Mouse (Mus musculus) stomach, embryonic 15.5 days (tissue): ENCODE measurements at regions not wholly inside any gene's neighbourhood (a gene's known extent, or its start where the extent isn't known, plus 50 kb on each side); places are given as distances from the start of the nearest gene placed in this dataset.

Experiments used
- ATAC-seq: fragments of 200-750 bp; cut with Nextera tagmentation; 2 replicates; pipeline ENCODE4 v1.8.0; 2017; ENCODE audit warnings: low read depth, moderate number of reproducible peaks, moderate TSS enrichment; ENCODE audit not compliant: insufficient read depth, low FRiP score
- H3K27ac ChIP-seq: fragments of 300-500 bp; sonication (generic); 2 replicates; pipeline ENCODE4 v1.5.1; 2015; ENCODE audit warnings: mild to moderate bottlenecking, inconsistent platforms
- H3K27me3 ChIP-seq: fragments of 300-500 bp; sonication (generic); replicated peaks from 2 replicates; pipeline ENCODE4 v1.6.1; 2015; ENCODE audit warnings: inconsistent platforms
- H3K36me3 ChIP-seq: fragments of 300-500 bp; sonication (generic); 2 replicates; pipeline ENCODE4 v1.6.1; 2015; ENCODE audit warnings: inconsistent platforms
- H3K4me1 ChIP-seq: fragments of 300-500 bp; sonication (generic); 2 replicates; pipeline ENCODE4 v1.6.1; 2015; ENCODE audit warnings: inconsistent platforms
- H3K4me2 ChIP-seq: fragments of 300-500 bp; sonication (generic); 2 replicates; pipeline ENCODE4 v1.6.1; 2015; ENCODE audit warnings: mild to moderate bottlenecking, inconsistent platforms
- H3K4me3 ChIP-seq: fragments of 300-500 bp; sonication (generic); replicated peaks from 2 replicates; pipeline ENCODE4 v1.5.1; 2015; ENCODE audit warnings: inconsistent platforms
- H3K9ac ChIP-seq: fragments of 300-500 bp; sonication (generic); 2 replicates; pipeline ENCODE4 v1.6.1; 2015; ENCODE audit warnings: inconsistent platforms
- H3K9me3 ChIP-seq: fragments of 300-500 bp; sonication (generic); 2 replicates; pipeline ENCODE4 v1.6.1; 2016; ENCODE audit warnings: inconsistent platforms
- WGBS: fragments of 180-500 bp; shearing (Covaris S2); methylation state at CpG from one replicate; pipeline ENCODE4 v1.1.7; 2015; 5-methylcytosine and 5-hydroxymethylcytosine counted together

DNA sequence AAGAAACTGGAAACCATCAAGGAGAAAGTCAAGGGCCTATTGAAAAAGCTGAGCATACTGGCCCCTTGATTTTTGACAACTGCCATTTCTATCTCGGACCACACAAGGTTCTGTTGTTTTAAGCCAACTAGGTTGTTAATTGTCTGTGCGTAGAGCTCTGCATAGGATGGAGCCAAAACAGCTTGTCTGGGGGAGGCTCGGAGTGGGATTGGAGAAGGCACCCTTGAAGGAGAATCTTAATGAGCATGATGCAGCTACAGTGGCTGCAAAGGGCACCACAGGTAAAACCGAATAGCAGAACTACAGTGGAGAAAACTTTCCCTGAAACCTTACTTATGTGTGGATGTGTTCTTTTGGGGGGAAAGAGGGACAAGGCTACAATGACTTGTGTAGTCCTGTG, 256.4 kb upstream of the Prickle1 start:
- WGBS = 86% methylated on average over 4 of the region's 4 CpGs
- H3K27me3 ChIP-seq = no peaks in the 10 kb centered on the region
- H3K4me2 ChIP-seq = no peak overlapping the region
- H3K9ac ChIP-seq = no peak overlapping the region
- no peak overlapping the region for H3K27ac ChIP-seq
- no peaks in the 10 kb centered on the region for H3K4me1 ChIP-seq
- ATAC-seq = no peak
- H3K4me3 ChIP-seq = no peak overlapping the region
- H3K9me3 ChIP-seq = no peaks in the 10 kb centered on the region
- no peaks in the 10 kb centered on the region for H3K36me3 ChIP-seq

DNA sequence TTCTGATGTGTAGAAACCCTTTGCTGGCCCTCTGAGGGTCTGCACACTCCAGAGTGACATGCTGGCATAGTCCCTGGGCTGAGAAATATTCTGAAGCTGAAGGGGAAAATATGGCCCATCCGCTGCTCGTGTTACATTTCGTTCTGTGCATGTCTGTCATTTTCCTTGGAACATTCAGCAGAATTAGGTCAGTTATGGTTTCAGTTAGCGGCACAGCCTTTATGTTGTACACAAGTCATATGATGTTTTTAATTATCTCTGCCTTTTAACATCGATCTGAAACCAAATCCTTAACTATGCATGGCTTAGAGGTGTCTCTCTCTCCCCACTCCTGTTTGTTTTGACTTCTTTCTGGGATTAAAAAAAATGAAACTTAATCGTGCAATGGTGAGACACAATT, 254.7 kb upstream of the Prickle1 start:
- no peaks in the 10 kb centered on the region for H3K4me1 ChIP-seq
- no peak for ATAC-seq
- 82% methylated on average over 6 of the region's 6 CpGs for WGBS
- H3K9ac ChIP-seq = no peak overlapping the region
- no peaks in the 10 kb centered on the region for H3K27me3 ChIP-seq
- no peak overlapping the region for H3K4me2 ChIP-seq
- H3K9me3 ChIP-seq = no peaks in the 10 kb centered on the region
- H3K36me3 ChIP-seq = no peaks in the 10 kb centered on the region
- H3K4me3 ChIP-seq = no peak overlapping the region
- H3K27ac ChIP-seq = no peak overlapping the region

DNA sequence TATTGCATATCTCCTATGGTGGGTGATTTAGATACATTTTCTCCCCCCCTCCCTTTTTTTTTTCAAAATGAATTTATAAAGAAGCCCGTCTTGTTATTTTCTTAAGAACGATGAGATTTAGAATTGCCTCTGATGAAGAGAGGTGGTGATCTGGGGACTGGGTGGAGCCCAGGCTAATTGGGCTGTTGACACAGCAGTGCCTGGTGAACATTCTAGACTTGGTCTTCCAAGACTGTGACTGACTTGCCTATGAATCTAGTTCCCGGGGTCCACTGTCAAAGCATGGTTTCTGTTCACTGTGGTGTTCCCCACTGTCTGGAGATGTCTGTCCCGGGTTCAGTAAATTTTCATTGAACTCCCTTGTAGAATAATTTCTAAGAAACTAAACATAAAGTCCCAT, 253.1 kb upstream of the Prickle1 start:
- no peak overlapping the region for H3K4me2 ChIP-seq
- WGBS = 88% methylated on average over 4 of the region's 4 CpGs
- H3K4me3 ChIP-seq = no peak overlapping the region
- no peak for ATAC-seq
- no peak overlapping the region for H3K9ac ChIP-seq
- no peaks in the 10 kb centered on the region for H3K4me1 ChIP-seq
- no peaks in the 10 kb centered on the region for H3K36me3 ChIP-seq
- H3K27me3 ChIP-seq = no peaks in the 10 kb centered on the region
- no peak overlapping the region for H3K27ac ChIP-seq
- H3K9me3 ChIP-seq = no peaks in the 10 kb centered on the region

DNA sequence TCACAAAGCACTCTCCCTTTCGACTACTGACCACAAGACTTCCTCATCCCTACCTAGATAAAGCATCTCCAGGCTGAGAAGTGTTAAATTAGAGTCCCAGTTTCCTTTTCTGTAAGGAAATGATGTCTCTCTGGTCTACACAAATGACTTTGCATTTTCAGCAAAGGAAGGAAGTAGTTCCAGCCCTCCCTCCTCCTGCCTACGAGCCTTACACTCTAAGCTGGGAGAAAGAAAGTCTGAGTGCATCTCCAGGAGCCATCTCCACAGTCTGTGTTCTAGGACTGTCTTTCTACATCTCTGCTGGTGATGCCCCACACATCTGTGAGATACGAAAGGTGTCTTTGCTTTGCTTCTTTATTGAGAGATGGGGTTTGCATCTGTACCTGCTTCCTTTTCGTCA, 251.1 kb upstream of the Prickle1 start:
- H3K4me1 ChIP-seq = no peaks in the 10 kb centered on the region
- H3K9me3 ChIP-seq = no peaks in the 10 kb centered on the region
- H3K27me3 ChIP-seq = no peaks in the 10 kb centered on the region
- 74% methylated on average over 4 of the region's 4 CpGs for WGBS
- H3K4me2 ChIP-seq = no peak overlapping the region
- no peak overlapping the region for H3K27ac ChIP-seq
- H3K9ac ChIP-seq = no peak overlapping the region
- no peaks in the 10 kb centered on the region for H3K36me3 ChIP-seq
- H3K4me3 ChIP-seq = no peak overlapping the region
- no peak for ATAC-seq

DNA sequence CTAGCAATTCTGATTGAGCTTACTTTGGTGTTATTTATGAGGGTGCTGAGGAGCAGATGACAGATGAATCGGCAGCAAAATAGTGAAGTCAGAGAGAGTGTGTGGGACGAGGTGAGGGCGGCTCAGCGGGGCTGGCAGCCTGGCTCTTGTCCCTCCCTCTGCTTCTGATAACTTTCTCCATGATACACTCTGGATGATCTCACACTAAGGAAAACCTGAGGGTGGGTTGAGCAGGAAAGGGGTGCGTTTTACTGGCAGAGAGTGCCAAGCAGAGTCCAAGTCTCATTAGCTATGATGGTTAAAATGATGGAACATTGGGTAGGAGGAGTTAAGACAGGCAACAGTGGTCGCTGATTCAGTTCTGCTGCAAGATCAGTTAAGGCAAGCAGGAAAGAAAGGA, 250.1 kb upstream of the Prickle1 start:
- no peak overlapping the region for H3K27ac ChIP-seq
- H3K27me3 ChIP-seq = no peaks in the 10 kb centered on the region
- no peak overlapping the region for H3K9ac ChIP-seq
- H3K9me3 ChIP-seq = no peaks in the 10 kb centered on the region
- H3K36me3 ChIP-seq = no peaks in the 10 kb centered on the region
- H3K4me2 ChIP-seq = no peak overlapping the region
- 71% methylated on average over 6 of the region's 6 CpGs for WGBS
- ATAC-seq = no peak
- H3K4me1 ChIP-seq = no peaks in the 10 kb centered on the region
- H3K4me3 ChIP-seq = no peak overlapping the region

DNA sequence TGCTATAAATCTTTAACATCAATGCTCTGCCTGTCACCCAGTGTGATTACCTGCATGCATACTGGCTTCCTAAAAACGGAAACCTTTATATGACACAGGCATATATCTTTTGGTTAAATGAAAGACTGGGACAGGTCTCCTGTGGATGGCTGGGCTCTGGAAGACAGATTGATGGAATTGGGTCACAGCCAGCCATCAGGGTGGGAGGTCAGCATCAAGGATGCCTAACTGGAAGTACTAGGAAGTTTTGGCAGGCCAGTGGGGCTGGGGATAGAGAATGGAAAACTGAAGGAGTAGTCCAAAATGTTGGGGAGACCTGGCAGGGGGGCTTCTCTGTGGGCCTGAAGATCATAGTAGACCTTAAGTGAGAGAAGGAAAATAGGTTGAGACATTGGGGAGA, 237.3 kb upstream of the Prickle1 start:
- Histone ChIP-seq H3K36me3 (no peaks in the 10 kb centered on the region), H3K4me2 (no peak overlapping the region), H3K4me3 (no peak overlapping the region), H3K4me1 (no peaks in the 10 kb centered on the region), H3K9ac (no peak overlapping the region), H3K9me3 (no peaks in the 10 kb centered on the region), H3K27me3 (no peaks in the 10 kb centered on the region), H3K27ac (no peak overlapping the region)
- no peak for ATAC-seq
- WGBS = 50% methylated on average over 1 of the region's 1 CpGs

DNA sequence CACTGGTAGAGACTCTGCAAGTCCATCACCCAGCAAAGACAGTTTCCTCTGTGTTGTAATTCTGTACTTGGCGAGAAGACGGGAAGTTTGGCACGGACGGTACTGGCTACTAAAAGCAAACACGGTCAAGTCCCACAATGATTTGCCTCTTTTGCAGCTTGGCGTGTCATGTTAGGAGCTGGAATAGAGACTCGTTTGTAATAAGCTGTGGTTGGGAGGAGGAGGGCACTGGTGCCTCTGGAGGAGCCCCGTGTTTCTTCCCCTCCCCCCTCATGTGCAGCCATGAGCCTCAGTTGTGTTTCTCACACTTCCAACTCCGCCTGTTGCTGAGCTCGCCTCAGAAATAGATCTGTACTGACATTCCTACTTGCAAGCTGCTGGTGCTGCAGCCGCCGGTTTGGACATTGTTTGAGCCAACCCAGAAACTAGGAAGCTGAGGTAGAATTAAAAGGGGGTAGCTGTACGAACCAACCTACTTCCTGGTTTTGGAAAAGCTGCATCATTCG, 236.8 kb upstream of the Prickle1 start:
- Histone ChIP-seq H3K36me3 (no peaks in the 10 kb centered on the region), H3K4me3 (no peak overlapping the region), H3K9ac (no peak overlapping the region), H3K9me3 (no peaks in the 10 kb centered on the region), H3K4me2 (no peak overlapping the region), H3K27me3 (no peaks in the 10 kb centered on the region), H3K4me1 (no peaks in the 10 kb centered on the region), H3K27ac (no peak overlapping the region)
- no peak for ATAC-seq
- whole genome bisulfite sequencing = 56% methylated on average over 14 of the region's 14 CpGs

DNA sequence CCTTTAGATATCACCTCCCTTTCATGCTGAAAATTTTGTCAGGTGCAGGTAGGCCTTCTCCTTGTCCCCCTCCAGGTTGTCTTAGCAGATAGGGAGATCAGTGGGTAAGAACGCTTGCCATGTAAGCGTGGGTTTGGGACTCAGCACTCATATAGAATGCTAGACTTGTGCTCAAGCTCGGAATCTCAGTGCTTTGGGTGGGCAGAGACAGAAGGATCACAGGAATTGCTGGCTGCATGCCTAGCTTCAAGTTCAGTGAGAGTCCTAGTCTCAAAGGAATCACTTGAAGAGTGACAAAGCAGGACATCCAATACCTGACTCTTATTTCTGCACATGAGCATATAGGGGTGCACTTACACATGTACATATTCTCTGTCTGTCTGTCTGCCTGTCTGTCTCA, 235.5 kb upstream of the Prickle1 start:
- Histone ChIP-seq H3K36me3 (no peaks in the 10 kb centered on the region), H3K4me1 (no peaks in the 10 kb centered on the region), H3K27me3 (no peaks in the 10 kb centered on the region), H3K4me3 (no peak overlapping the region), H3K4me2 (no peak overlapping the region), H3K27ac (no peak overlapping the region), H3K9me3 (no peaks in the 10 kb centered on the region), H3K9ac (no peak overlapping the region)
- no peak for ATAC-seq
- 84% methylated on average over 3 of the region's 3 CpGs for WGBS

DNA sequence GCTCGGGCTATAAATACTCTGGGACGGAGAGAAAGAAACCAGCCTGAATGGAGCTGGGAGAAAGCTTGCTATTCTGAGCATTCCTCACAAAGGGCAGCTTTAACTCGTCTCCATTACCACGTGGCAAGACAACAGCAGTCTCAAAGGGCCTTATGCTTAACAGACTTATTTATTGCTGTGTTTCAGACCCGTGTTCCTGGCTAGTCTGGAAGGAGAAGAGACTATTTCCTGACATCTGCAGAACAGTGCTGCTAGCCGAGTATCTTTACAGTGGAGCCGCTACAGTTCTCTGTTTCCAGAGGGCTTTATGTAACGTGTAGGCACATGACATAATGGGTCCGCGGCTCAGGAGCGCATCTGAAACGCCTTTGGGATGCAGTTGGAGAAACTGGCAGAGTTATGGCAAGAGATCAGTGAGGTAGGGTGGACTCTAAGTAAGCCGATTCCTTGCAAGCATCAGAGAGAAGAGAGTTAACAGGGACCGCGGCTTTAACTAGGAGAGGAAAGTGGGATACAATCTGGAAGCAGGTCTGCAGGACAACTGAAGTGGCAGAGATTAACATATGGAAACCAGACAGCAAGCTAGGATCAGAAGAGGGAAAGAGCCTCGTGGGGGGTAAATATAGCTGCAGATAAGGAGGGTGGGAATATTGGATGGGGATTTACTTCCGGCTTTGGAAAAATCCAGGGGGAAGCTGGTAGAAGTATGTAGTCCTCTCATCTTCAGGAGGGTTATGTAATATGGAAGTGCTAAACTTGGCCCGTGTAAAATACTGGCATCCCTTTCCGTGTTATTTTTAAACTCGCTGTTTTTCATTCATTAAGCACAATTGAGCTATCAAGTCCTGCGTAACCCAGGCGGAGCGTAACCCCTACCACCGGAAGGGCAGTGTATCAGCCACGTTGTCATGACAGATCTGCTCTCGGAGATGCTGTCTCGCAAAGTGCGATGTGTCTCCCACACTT, 229.3 kb upstream of the Prickle1 start:
- Histone ChIP-seq H3K4me1 (no peaks in the 10 kb centered on the region), H3K36me3 (no peaks in the 10 kb centered on the region), H3K9ac (no peak overlapping the region), H3K9me3 (no peaks in the 10 kb centered on the region), H3K4me3 (0 out of 2 replicates have a peak overlapping the region, but pooled peaks have one; percentile 5), H3K27ac (peak overlapping the region; percentile 16; the same call in 1 of the 2 replicates), H3K4me2 (peak overlapping the region; percentile 32), H3K27me3 (no peaks in the 10 kb centered on the region)
- WGBS = 54% methylated on average over 28 of the region's 28 CpGs
- no peak for ATAC-seq

DNA sequence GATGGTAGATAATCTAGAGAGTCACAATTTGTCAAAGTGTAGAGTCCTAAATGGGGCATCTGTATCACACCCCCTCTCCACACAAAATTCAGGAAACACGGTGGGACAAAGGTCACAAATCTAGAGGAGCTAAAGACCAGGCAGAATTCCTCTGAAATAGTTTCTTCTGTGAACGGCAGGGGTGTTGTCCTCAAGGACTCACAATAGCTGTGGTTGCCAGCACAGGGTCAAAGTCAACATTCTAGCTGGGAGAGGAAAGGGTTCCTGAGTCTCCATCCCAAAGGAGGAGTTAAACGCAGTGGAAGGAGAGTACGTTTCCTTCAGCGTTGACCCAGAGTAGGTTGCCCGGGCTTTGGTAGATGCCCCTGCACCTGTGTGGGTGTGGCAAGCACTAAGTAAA, 225.5 kb upstream of the Prickle1 start:
- ATAC-seq = no peak
- Histone ChIP-seq H3K4me3 (no peak overlapping the region), H3K27me3 (no peaks in the 10 kb centered on the region), H3K9ac (no peak overlapping the region), H3K27ac (no peak overlapping the region), H3K4me2 (no peak overlapping the region), H3K9me3 (no peaks in the 10 kb centered on the region), H3K36me3 (no peaks in the 10 kb centered on the region), H3K4me1 (no peaks in the 10 kb centered on the region)
- 52% methylated on average over 6 of the region's 6 CpGs for WGBS

DNA sequence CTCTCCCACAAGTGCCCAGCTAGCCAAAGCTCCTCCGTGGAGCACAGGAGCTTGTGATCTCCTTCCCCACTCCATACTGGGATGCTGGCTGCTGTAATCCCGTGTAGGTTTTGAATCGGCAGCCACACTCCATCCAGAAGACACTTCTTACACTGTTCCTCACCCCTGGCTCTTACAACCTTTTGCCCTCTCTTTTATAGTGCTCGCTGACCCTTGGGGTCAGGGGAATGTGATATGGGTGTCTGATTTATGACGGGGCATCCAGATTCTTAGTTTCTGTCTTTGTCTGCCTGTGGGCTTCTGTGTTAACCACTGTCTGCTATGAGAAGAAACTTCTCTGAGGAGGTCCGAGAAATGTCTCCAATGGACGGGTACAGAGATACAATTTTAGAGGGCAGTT, 216.3 kb upstream of the Prickle1 start:
- H3K27me3 ChIP-seq = no peaks in the 10 kb centered on the region
- H3K27ac ChIP-seq = no peak overlapping the region
- no peak overlapping the region for H3K4me2 ChIP-seq
- WGBS = 52% methylated on average over 7 of the region's 7 CpGs
- no peak overlapping the region for H3K4me3 ChIP-seq
- no peak overlapping the region for H3K9ac ChIP-seq
- no peaks in the 10 kb centered on the region for H3K4me1 ChIP-seq
- no peaks in the 10 kb centered on the region for H3K9me3 ChIP-seq
- H3K36me3 ChIP-seq = no peaks in the 10 kb centered on the region
- no peak for ATAC-seq

DNA sequence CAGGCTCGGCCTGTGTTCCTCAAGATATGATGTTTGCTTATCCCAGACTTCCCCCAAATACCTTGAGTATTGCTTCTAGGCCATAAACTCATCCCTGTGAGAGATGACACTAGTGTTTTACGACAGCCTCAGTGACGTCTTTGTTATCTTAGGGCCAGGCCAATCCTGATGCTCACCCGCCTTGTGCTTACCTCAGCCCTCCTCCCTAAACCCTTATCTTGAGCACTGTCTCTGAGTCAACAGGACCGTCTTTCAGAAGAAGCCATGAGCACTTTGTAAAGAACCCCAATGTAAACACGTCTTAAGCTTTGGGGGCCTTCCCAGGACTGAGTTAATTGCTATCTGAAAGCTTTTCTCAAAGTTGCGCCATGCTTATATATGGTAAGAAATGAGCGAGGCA, 212.3 kb upstream of the Prickle1 start:
- Histone ChIP-seq H3K36me3 (no peaks in the 10 kb centered on the region), H3K27me3 (no peaks in the 10 kb centered on the region), H3K27ac (no peak overlapping the region), H3K9ac (no peak overlapping the region), H3K9me3 (no peaks in the 10 kb centered on the region), H3K4me3 (no peak overlapping the region), H3K4me1 (no peaks in the 10 kb centered on the region), H3K4me2 (no peak overlapping the region)
- ATAC-seq = no peak
- 51% methylated on average over 8 of the region's 8 CpGs for WGBS
